Mouse (Mus musculus) stomach, postnatal 0 days (tissue): ENCODE data around the gene Shroom2.

ENCODE experiments used
- CTCF ChIP-seq: IDR thresholded peaks from 2 replicates; pipeline ENCODE4 v1.5.1; 2016; ENCODE audit warnings: antibody characterized with exemption, low read depth, mild to moderate bottlenecking, moderate library complexity
- EP300 ChIP-seq: optimal IDR thresholded peaks from 2 replicates; pipeline ENCODE3; 2016; ENCODE audit warnings: antibody characterized with exemption

GRCm38 (mm10) chrX:152743642-152744041, 25.6 kb downstream of the Shroom2 start:
- no peak for TF ChIP-seq CTCF
- TF ChIP-seq EP300: no peak
